Mouse (Mus musculus): ENCODE data around the gene Syt1. TPM values are rescaled to one million over a fixed set of nuclear protein-coding genes. Genes with fewer than 3 reads are reported as not detected.

Syt1 gene
- polyA plus RNA-seq, 1 experiment from 2014 or later, result 0.19 TPM

DNA sequence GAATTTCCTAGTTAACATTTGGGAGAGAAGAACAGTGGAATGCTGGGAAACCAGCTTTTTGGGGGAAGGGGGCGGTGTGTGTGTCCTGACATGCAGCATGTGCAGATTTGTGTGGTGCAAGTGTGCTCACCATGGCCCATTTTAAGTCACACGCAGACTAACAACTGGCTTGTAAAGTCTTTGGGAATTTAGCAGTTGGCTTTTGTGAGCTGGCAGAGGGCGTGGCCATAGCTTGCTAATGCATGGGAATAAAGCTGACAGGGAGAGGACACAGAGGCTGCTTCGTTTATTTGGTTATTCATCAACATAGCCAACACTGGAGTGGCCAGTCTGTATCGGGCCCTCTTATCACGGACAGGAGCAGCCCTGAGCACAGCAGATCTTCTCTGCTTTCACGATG is 505.9 kb downstream of the Syt1 start:
- DNase-seq (ENCODE audit: low read depth, low spot score) (no peak), ATAC-seq (no peak)
- H3K27me3 ChIP-seq, result no peaks in the 10 kb centered on the region
- no peak for TF ChIP-seq CTCF (IDR thresholded peaks at IDR 0.05)
- CTCF ChIA-PET, result interaction anchor here (1.0 to 1.3 kb wide), 2 partner anchors 11 to 59 kb away, joined by 3 to 4 read pairs; no protein-coding TSS in a partner anchor
- POLR2A ChIA-PET, result no interaction called here
- in situ Hi-C loops (cut with MboI; ENCODE audit: low pct_unique_long_range_greater_than_20kb), result no loop called here

DNA sequence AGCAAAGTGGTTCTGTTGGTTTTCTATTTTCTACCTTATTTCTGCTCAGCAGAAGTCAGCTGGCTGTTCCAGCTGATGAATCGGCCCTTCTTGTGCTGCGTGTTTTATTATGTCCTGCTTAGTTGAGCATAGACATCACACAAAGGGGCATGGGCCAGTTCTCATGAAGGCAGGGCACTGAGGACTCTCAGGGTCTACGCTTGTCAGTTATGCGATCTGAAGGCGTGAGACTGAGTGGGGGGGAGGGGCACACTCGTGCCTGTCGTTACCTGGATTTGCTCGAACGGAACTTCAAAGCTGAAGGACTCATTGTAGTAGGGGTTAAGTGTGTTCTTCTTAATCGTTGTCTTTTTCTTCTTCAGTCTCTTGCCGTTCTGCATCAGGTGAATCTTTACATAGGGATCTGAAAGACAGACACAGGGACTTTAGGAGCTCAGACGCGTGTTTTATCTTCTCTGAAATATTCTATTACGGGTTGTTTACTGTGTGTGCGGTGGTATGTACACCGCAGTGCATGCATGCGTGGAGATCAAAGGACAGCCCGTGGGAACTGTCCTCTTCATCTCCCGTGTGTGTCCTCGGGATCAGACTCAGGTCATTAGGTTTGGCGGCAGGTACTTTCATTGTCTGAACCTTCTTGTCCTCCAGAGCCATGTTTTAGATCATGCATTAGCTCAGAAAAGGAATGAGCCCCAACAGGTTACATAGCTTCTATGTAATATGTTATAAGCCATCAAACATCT is 506.5 kb downstream of the Syt1 start:
- in situ Hi-C loops (cut with MboI; ENCODE audit: low pct_unique_long_range_greater_than_20kb), result no loop called here
- DNase-seq (ENCODE audit: low read depth, low spot score), result no peak
- no peaks in the 10 kb centered on the region for H3K27me3 ChIP-seq
- CTCF ChIA-PET, result interaction anchor here (1.0 to 1.3 kb wide), 2 partner anchors 11 to 59 kb away, joined by 3 to 4 read pairs; no protein-coding TSS in a partner anchor
- TF ChIP-seq CTCF (IDR thresholded peaks at IDR 0.05), result no peak
- POLR2A ChIA-PET, result no interaction called here
- no peak for ATAC-seq

DNA sequence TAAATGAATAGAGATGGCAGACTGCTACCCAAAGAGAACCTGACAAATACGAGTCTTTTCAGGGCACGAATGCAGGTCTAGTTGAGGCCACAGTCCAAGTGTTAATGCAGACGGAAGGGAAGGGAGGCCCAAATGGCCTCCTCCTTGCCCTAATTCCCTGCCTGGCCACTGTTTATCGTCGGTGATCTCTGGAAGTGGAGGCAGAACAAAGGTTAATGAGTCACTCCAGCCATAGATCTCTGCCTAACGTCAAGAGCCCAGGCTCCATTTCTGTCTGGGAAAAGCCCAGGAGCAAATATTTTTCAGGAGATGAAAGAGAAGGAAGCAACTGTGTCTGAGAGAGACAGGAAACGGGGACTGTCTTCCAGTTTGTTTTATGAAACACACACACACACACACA is 520.6 kb downstream of the Syt1 start:
- no peak for DNase-seq (ENCODE audit: low read depth, low spot score)
- no peak for TF ChIP-seq CTCF (IDR thresholded peaks at IDR 0.05)
- in situ Hi-C loops (cut with MboI; ENCODE audit: low pct_unique_long_range_greater_than_20kb), result no loop called here
- POLR2A ChIA-PET, result no interaction called here
- no peak for ATAC-seq
- CTCF ChIA-PET, result no interaction called here
- H3K27me3 ChIP-seq, result no peaks in the 10 kb centered on the region

DNA sequence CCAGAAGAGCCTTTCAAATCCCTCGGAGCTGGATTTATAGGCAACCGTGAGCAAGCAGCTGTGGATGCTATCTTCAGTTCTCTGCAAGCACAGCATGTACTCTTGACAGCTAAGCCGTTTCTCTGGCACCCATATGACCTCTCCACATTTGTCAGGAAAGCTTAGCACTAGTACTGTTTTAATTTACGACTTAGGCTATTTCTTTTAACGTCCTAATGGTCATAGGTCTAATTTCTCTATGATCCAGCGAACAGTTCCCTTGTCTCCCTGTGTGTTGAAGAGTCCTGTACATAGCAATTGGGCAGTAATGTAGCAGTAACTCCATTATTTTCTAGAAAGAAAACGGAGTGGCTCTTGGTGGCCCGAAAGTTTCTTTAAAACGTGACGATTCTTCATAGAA is 526.8 kb downstream of the Syt1 start:
- DNase-seq (ENCODE audit: low read depth, low spot score), result no peak
- ATAC-seq, result no peak
- CTCF ChIA-PET, result no interaction called here
- no peak for TF ChIP-seq CTCF (IDR thresholded peaks at IDR 0.05)
- in situ Hi-C loops (cut with MboI; ENCODE audit: low pct_unique_long_range_greater_than_20kb), result no loop called here
- POLR2A ChIA-PET, result no interaction called here
- H3K27me3 ChIP-seq, result no peaks in the 10 kb centered on the region

DNA sequence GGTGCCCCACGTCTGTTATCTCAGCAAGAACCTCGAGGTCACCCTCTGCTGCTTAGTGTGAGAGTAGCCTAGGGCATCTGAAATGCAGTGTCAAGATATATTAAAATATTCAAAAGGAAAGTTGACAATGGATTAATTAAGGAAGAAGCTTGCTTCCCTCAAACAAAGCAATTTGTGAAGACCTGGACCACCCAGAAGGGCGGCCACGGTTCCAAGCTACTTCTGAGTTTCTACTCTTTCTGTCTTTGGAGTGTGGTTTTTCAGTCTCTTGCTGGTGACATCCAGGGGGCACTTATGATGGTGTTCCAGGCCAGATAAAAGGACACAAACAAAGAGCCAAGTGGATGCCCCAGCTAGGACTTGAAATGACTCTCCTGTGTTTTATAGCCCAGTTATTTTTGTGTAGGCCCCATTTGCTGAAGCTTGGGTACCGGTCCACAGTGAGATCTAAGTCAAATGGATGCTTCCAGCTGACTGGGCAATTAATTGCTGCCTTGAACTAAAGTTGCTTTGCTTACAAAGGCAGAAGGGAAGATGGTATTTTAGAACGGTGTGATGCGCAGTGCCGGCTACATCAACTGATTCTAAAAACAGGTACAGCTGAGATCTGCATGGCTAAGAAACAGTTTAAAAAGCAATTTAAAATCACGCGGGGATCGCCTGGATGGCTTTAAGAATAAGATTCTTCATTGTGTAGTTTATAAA is 530.5 kb downstream of the Syt1 start:
- no peak for ATAC-seq
- CTCF ChIA-PET, result interaction anchor here (1.7 kb wide), 1 partner anchor 34 kb away, joined by 3 read pairs; no protein-coding TSS in a partner anchor
- POLR2A ChIA-PET, result no interaction called here
- DNase-seq (ENCODE audit: low read depth, low spot score), result no peak
- H3K27me3 ChIP-seq, result no peaks in the 10 kb centered on the region
- in situ Hi-C loops (cut with MboI; ENCODE audit: low pct_unique_long_range_greater_than_20kb), result no loop called here
- TF ChIP-seq CTCF (IDR thresholded peaks at IDR 0.05), result no peak

DNA sequence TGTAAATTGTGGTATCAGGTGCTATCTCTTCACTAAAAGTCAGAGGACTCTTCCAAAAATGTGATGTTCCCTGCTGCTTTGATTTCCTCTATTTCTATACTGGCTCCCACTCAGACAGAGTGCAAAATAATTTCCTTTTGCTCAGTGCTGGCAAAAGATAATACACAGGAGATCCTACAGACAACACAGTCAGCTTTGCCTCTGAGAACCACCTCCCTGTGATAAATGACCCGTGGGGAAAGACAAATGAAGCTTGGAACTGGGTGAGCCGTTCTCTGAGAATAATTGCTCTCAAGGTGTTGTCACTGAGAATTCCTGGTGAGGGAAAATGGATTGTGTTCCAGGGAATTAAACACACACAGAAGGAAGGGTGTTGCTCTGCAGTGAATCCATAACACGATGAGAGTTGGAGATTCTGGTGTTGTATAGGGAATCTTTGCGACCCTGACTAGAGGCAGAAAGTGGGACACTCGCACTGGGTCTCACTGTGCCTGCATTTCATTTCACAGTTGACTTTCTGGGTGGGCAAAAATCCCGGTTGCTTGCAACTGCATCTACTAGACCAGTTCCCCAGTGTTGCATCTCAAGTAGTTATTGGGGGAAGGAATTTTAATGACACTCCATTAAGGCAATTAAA is 540.3 kb downstream of the Syt1 start:
- ChIA-PET POLR2A (no interaction called here), CTCF (no interaction called here)
- TF ChIP-seq CTCF (IDR thresholded peaks at IDR 0.05), result no peak
- no peaks in the 10 kb centered on the region for H3K27me3 ChIP-seq
- in situ Hi-C loops (cut with MboI; ENCODE audit: low pct_unique_long_range_greater_than_20kb), result loop anchor here (25.0 kb wide), 1 partner anchor 1017 kb away; no protein-coding TSS in a partner anchor
- no peak for DNase-seq (ENCODE audit: low read depth, low spot score)
- ATAC-seq, result no peak

DNA sequence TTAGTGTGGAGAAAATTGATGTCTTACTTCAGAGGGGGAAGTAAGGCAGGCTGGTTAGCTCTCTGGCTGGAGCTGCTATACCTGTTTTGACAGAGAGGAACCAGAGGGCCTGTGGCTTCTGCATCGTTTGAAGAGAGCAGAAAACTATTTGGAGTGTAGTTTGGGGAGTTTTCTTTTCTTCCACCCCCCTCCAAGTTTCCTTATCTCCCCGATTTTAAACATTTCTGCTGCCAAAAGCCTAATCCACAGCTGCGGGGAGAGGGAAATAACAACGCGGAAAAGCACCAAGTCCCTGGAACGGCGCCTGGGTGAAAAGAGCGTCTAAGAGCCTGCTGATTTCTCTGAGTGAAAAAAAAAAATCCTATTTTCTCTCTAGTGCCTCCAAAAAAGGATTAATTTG is 544.2 kb downstream of the Syt1 start:
- CTCF ChIA-PET, result no interaction called here
- POLR2A ChIA-PET, result interaction anchor here (0.7 kb wide), 1 partner anchor 56 kb away, joined by 3 read pairs; no protein-coding TSS in a partner anchor
- DNase-seq (ENCODE audit: low read depth, low spot score) (no peak), ATAC-seq (no peak)
- in situ Hi-C loops (cut with MboI; ENCODE audit: low pct_unique_long_range_greater_than_20kb), result loop anchor here (25.0 kb wide), 1 partner anchor 1021 kb away; no protein-coding TSS in a partner anchor
- no peaks in the 10 kb centered on the region for H3K27me3 ChIP-seq
- TF ChIP-seq CTCF (IDR thresholded peaks at IDR 0.05), result no peak

DNA sequence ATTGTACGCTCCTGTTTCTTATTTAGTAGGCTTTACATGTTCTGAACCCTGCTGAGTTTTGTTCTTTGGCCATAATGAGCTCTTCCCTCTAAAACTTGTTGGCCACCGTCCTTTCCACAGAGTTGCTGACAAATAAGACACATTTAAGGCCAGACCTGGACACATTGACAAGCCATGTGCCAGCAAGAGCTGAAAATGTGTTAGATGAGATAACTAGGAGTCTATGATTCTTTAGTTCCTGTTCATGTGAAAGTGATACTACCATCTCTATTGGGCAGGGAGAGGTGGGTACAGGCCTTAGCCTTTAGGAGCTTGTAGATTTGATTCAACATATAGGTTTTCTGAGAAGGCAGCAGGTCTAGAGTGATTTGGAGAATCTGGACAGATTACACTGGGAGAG is 548.9 kb downstream of the Syt1 start:
- DNase-seq (ENCODE audit: low read depth, low spot score), result no peak
- H3K27me3 ChIP-seq, result no peaks in the 10 kb centered on the region
- POLR2A ChIA-PET, result no interaction called here
- no peak for ATAC-seq
- in situ Hi-C loops (cut with MboI; ENCODE audit: low pct_unique_long_range_greater_than_20kb), result loop anchor here (5.0 to 25.0 kb wide), 2 partner anchors 60 to 1025 kb away; no protein-coding TSS in a partner anchor
- CTCF ChIA-PET, result interaction anchor here (0.9 to 1.6 kb wide), 3 partner anchors 11 to 72 kb away, joined by 3 to 4 read pairs (median 3); no protein-coding TSS in a partner anchor
- TF ChIP-seq CTCF (IDR thresholded peaks at IDR 0.05), result no peak

DNA sequence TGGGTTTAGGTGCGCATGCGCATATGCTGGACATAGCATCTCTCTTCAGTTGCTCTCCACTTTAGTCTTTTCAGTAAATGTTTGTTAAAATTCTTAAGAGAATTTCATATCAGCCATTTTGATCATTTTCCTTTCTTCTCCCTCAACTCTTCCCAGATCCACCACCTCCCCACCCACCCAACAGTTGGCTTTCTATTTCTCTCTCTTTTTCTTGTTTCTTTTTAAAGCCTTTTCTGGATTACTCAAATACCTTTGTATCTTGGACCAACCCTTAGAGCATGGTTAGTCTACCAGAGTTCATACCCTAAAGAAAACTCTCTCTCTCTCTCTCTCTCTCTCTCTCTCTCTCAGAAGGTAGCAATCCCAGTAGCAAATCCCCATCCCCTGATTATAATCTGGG is 553.7 kb downstream of the Syt1 start:
- no peak for DNase-seq (ENCODE audit: low read depth, low spot score)
- TF ChIP-seq CTCF (IDR thresholded peaks at IDR 0.05), result no peak
- ChIA-PET CTCF (interaction anchor here (1.3 to 1.5 kb wide), 2 partner anchors 9 to 11 kb away, joined by 3 to 4 read pairs; no protein-coding TSS in a partner anchor), POLR2A (interaction anchor here (0.6 kb wide), 1 partner anchor 282 kb away, joined by 3 read pairs; no protein-coding TSS in a partner anchor)
- no peaks in the 10 kb centered on the region for H3K27me3 ChIP-seq
- in situ Hi-C loops (cut with MboI; ENCODE audit: low pct_unique_long_range_greater_than_20kb), result loop anchor here (25.0 kb wide), 1 partner anchor 1030 kb away; no protein-coding TSS in a partner anchor
- ATAC-seq, result no peak

DNA sequence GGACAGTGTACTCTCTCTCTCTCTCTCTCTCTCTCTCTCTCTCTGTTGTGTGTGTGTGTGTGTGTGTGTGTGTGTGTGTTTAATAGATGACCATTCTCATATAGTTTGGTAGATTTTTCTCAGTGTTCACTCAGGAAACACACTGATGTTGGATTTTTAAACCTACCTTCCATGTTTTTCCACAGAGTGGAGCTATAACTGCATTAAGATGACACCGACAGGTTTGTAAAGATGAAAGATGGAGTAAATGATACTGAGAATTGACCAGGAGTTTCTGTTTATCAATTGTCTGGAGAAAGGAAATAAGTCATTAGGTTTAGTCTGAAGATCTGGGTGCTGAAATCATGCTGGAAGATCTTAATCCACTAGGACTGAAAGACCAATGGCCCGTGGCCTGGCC is 554.9 kb downstream of the Syt1 start:
- DNase-seq (ENCODE audit: low read depth, low spot score), result no peak
- ChIA-PET POLR2A (interaction anchor here (0.7 kb wide), 1 partner anchor 82 kb away, joined by 4 read pairs; no protein-coding TSS in a partner anchor), CTCF (interaction anchor here (1.0 to 1.3 kb wide), 2 partner anchors 10 to 86 kb away, joined by 3 to 4 read pairs; no protein-coding TSS in a partner anchor)
- no peaks in the 10 kb centered on the region for H3K27me3 ChIP-seq
- TF ChIP-seq CTCF (IDR thresholded peaks at IDR 0.05), result peak; percentile 26
- ATAC-seq, result no peak
- in situ Hi-C loops (cut with MboI; ENCODE audit: low pct_unique_long_range_greater_than_20kb), result loop anchor here (25.0 kb wide), 1 partner anchor 1031 kb away; no protein-coding TSS in a partner anchor

Data from Patski (cell line).